Mouse (Mus musculus) heart, adult 2 months (tissue): ENCODE measurements around the gene Tcp1. TPM values are rescaled to one million over a fixed set of nuclear protein-coding genes. Genes with fewer than 3 reads are reported as not detected.

Experiments
- DNase-seq, 2 experiments: peaks; one replicate each; pipeline ENCODE4 v3.0.0; 2021
- H3K27ac ChIP-seq: fragments of 200-600 bp; 2 replicates; pipeline ENCODE4 v1.8.1; 2022
- H3K27me3 ChIP-seq: fragments of 200-500 bp; 2 replicates; pipeline ENCODE4 v1.6.1; 2012; ENCODE audit warnings: mild to moderate bottlenecking, low read length, inconsistent platforms, mixed read lengths; ENCODE audit not compliant: control insufficient read depth, insufficient read depth
- H3K36me3 ChIP-seq: fragments of 200-500 bp; 2 replicates; pipeline ENCODE4 v1.6.1; 2012; ENCODE audit warnings: low read length, inconsistent platforms; ENCODE audit not compliant: control insufficient read depth, insufficient read depth
- H3K4me1 ChIP-seq: fragments of 200-500 bp; 2 replicates; pipeline ENCODE4 v1.6.1; 2011; ENCODE audit warnings: low read length; ENCODE audit not compliant: control insufficient read depth, insufficient read depth
- H3K4me3 ChIP-seq: fragments of 200-600 bp; 2 replicates; pipeline ENCODE4 v1.8.1; 2022
- H3K79me2 ChIP-seq: fragments of 200-500 bp; replicated peaks from 2 replicates; pipeline ENCODE4 v1.6.1; 2012; ENCODE audit warnings: mild to moderate bottlenecking, inconsistent platforms, low read length, moderate library complexity, mixed read lengths; ENCODE audit not compliant: control insufficient read depth, insufficient read depth
- H3K9ac ChIP-seq: fragments of 200-500 bp; 2 replicates; pipeline ENCODE4 v1.6.1; 2012; ENCODE audit warnings: low read depth, mild to moderate bottlenecking, control low read depth, inconsistent platforms, low read length, mixed read lengths
- CTCF ChIP-seq: fragments of 200-600 bp; IDR thresholded peaks from 2 replicates; pipeline ENCODE4 v1.8.1; 2022; ENCODE audit warnings: antibody characterized with exemption, mild to moderate bottlenecking, moderate library complexity
- EP300 ChIP-seq: fragments of 200-500 bp; IDR thresholded peaks from 2 replicates; pipeline ENCODE4 v1.6.1; 2011; ENCODE audit warnings: low read depth, low read length, control low read depth; ENCODE audit not compliant: insufficient read depth
- POLR2A ChIP-seq: fragments of 200-500 bp; IDR thresholded peaks from 2 replicates; pipeline ENCODE4 v1.6.1; 2011; ENCODE audit warnings: mild to moderate bottlenecking, low read depth, low read length, control low read depth; ENCODE audit not compliant: insufficient read depth
- WGBS: fragments of 180-500 bp; shearing (Covaris S2); methylation state at CpG from one replicate; pipeline ENCODE4 v1.1.7; 2018; 5-methylcytosine and 5-hydroxymethylcytosine counted together
- intact Hi-C: fragments of 180-260 bp; cut with DNase I; formaldehyde crosslinking; loops from one replicate; pipeline ENCODE4 v1.15.1; 2025
- polyA plus RNA-seq: library from polyadenylated mRNA; depleted of rRNA; stranded (reverse); fragments of >200 nt; gene quantifications from 2 replicates; pipeline ENCODE4 v1.2.3, GENCODE M21; 2012
- total RNA-seq, 2 experiments: library from RNA; stranded (reverse); gene quantifications; 2 replicates each; pipeline ENCODE4 v1.2.3; 2021

The Tcp1 gene
- total and polyA plus RNA-seq, 3 experiments = 68.6 to 196 (median 176) TPM

- no peaks in the 10 kb centered on the region for H3K27me3 ChIP-seq
- DNase-seq = no peak
- H3K27ac ChIP-seq = no peak overlapping the region
- TF ChIP-seq CTCF (no peak), POLR2A (no peak), EP300 (no peak)
- 83% methylated on average over 4 of the region's 4 CpGs for WGBS
- no peaks in the 10 kb centered on the region for H3K4me1 ChIP-seq
- H3K36me3 ChIP-seq = no peaks in the 10 kb centered on the region
- no peak overlapping the region for H3K4me3 ChIP-seq
- no peaks in the 10 kb centered on the region for H3K79me2 ChIP-seq
- intact Hi-C loops = no loop called here
- H3K9ac ChIP-seq = no peak overlapping the region
These were observed 9.7 kb upstream of the Tcp1 start for GRCm38 (mm10) chr17:12905810-12906209.

GRCm38 (mm10) chr17:12906436-12906835 lies 9.1 kb upstream of the Tcp1 start:
- DNase-seq = no peak
- H3K4me1 ChIP-seq = no peaks in the 10 kb centered on the region
- H3K27ac ChIP-seq = no peak overlapping the region
- H3K79me2 ChIP-seq = no peaks in the 10 kb centered on the region
- H3K4me3 ChIP-seq = no peak overlapping the region
- H3K36me3 ChIP-seq = no peaks in the 10 kb centered on the region
- TF ChIP-seq POLR2A (no peak), EP300 (no peak), CTCF (no peak)
- H3K27me3 ChIP-seq = no peaks in the 10 kb centered on the region
- intact Hi-C loops = no loop called here
- 88% methylated on average over 9 of the region's 9 CpGs for WGBS
- H3K9ac ChIP-seq = no peak overlapping the region

- Histone ChIP-seq H3K27ac (no peak within 1 kb of the TSS), H3K4me1 (no peaks in the 10 kb centered on the region), H3K9ac (no peak within 1 kb of the TSS), H3K36me3 (no peaks in the 10 kb centered on the region), H3K79me2 (no peaks in the 10 kb centered on the region), H3K27me3 (no peaks in the 10 kb centered on the region), H3K4me3 (no peak within 1 kb of the TSS)
- no peak for TF ChIP-seq POLR2A
- TF ChIP-seq EP300 = no peak
- TF ChIP-seq CTCF = no peak
- intact Hi-C loops = no loop called here
- 73% methylated on average over 35 of the region's 35 CpGs for WGBS
- no peak for DNase-seq
These were observed 5.9 kb upstream of the Tcp1 start, which contains the start of gene Pnldc1 for GRCm38 (mm10) chr17:12909361-12910280. Gene Pnldc1, minus strand, starts transcription at chr17:12910230.

- Histone ChIP-seq H3K4me3 (no peak overlapping the region), H3K79me2 (no peaks in the 10 kb centered on the region), H3K27ac (no peak overlapping the region), H3K27me3 (no peaks in the 10 kb centered on the region), H3K9ac (no peak overlapping the region), H3K36me3 (no peaks in the 10 kb centered on the region), H3K4me1 (peaks cover 1% of the 10 kb centered on the region; the same call in 1 of the 2 replicates)
- WGBS = 85% methylated on average over 8 of the region's 8 CpGs
- no peak for TF ChIP-seq EP300
- TF ChIP-seq POLR2A = no peak
- no peak for TF ChIP-seq CTCF
- no peak for DNase-seq
- intact Hi-C loops = no loop called here
These were observed 5.1 kb upstream of the Tcp1 start for GRCm38 (mm10) chr17:12910391-12910790.

- Histone ChIP-seq H3K79me2 (no peaks in the 10 kb centered on the region), H3K4me3 (peak within 1 kb of the TSS; percentile 86), H3K4me1 (peaks cover 2% of the 10 kb centered on the region; the same call in 1 of the 2 replicates), H3K9ac (peak within 1 kb of the TSS; percentile 91), H3K36me3 (peaks cover 7% of the 10 kb centered on the region), H3K27ac (peak within 1 kb of the TSS; percentile 93), H3K27me3 (no peaks in the 10 kb centered on the region)
- peak; percentile 97 to 99 for DNase-seq
- peak; percentile 75 for TF ChIP-seq POLR2A
- TF ChIP-seq EP300 = peak; percentile 17; the same call in 1 of the 2 replicates
- TF ChIP-seq CTCF = no peak
- intact Hi-C loops = loop anchor here (2.0 to 5.0 kb wide), 3 partner anchors 46 to 95 kb away; partner anchors contain the start of gene Acat2
- under 1% methylated on average over 56 of the region's 56 CpGs for WGBS
These were observed 531 bp downstream of the Tcp1 start, which contains the start of gene Mrpl18 for GRCm38 (mm10) chr17:12915881-12916583. Gene Mrpl18, minus strand, starts transcription at chr17:12916345.
